Mouse (Mus musculus) adrenal gland, postnatal 4 days (tissue): ENCODE data around the gene Nradd. TPM values are rescaled to one million over a fixed set of nuclear protein-coding genes. Genes with fewer than 3 reads are reported as not detected.

Experiments used
- DNase-seq, 2 experiments: peaks; one replicate each; pipeline ENCODE4 v3.0.0; 2021 to 2022; ENCODE audit warnings: low spot score in 2 of 2, mixed read lengths in 2 of 2
- long read RNA-seq, 2 experiments: library from polyadenylated mRNA; stranded (forward); transcript quantifications; one replicate each; pipeline ENCODE4 v2.0.0; 2021
- total RNA-seq, 2 experiments: library from RNA; stranded (reverse); gene quantifications; 2 replicates each; pipeline ENCODE4 v1.2.3; 2021

The Nradd gene
- total RNA-seq = 10 to 100 TPM; 16.0 to 17.9 TPM
- long read RNA-seq, experiment 1, partial matches to known transcripts = 0 of 3 reads
- long read RNA-seq, experiment 1, other reads (novel, unspliced or antisense) = 3 of 3 reads
- long read RNA-seq, experiment 2, transcript Nradd-201 (5 exons, 1,223 nt) = major isoform, 13 of 39 reads
- long read RNA-seq, experiment 2, partial matches to known transcripts = 3 of 39 reads
- long read RNA-seq, experiment 2, other reads (novel, unspliced or antisense) = 23 of 39 reads

DNA sequence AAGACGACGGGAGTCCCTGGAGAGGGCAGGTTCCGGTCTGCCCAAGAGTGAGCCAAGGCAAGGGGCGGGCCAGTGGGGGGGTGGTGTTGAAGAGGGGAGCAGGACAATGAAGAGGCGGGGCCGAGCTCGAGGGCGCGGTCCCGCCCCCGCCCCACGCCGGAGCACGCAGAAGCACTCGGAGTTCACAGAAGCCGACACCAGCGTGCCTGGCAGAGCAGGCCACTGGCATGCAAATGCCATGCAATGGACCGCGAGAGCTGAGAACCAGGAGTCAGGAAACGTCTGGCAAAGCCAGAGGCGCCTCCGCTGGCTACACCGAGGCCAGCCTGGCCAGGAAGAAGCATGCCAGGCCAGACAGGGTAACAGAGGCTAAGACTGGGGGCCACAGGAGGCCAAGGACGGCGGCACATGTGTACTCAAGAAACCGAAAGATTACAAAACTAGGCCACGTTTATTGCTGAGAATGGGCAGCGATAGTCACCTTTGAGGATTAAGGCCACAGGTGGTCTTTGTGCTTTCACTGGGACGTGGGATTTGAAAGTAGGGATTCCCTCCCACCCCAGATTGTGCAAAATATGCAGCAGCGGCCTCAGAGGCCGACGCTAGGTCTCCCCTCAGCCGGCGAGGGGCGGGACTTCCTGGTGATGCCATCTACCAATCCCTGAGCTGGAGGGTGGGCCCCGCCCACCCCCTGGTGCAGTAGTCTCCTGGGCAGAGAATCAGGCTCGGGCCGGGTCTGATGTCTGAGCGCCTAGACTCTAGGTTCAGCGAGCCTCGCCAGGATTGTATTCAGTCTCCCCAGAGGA is at the start of gene Nradd:
TSS of gene Nradd (minus strand) at position 92 of the 806 bp plus-strand sequence.
- DNase-seq = peak; percentile 63 to 77

DNA sequence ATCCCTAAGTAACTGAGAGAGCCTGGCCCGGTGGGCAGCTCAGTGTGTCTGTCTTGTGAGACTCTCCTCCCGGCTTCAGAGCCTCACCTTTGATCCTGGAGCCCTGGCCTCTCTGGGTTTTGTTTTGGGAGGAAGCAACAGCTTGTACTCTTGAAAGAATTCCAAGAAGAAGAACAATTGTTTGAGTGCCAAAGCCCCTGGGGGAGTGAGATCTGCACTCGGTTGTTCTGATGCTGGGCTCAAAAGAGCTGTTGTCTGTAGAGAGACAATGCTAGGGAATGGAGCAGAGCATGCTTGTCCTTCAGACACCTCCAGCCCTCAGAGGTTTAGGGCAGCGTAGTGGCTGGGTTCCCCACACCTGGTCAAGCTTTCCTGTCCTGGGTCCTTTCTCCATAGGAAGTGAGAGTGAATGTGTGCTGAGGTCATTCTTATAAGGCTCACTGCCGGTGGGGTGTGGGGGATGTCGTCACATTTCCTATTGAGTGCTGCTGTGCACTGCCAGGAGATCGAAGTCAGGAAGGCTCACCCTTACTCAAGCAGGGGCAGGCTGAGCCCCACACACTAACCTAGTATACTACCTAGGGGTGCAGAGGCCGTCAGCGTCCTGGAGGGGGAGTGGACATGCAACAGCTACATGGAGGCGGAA is 49.0 kb upstream of the Nradd start:
- no peak for DNase-seq

DNA sequence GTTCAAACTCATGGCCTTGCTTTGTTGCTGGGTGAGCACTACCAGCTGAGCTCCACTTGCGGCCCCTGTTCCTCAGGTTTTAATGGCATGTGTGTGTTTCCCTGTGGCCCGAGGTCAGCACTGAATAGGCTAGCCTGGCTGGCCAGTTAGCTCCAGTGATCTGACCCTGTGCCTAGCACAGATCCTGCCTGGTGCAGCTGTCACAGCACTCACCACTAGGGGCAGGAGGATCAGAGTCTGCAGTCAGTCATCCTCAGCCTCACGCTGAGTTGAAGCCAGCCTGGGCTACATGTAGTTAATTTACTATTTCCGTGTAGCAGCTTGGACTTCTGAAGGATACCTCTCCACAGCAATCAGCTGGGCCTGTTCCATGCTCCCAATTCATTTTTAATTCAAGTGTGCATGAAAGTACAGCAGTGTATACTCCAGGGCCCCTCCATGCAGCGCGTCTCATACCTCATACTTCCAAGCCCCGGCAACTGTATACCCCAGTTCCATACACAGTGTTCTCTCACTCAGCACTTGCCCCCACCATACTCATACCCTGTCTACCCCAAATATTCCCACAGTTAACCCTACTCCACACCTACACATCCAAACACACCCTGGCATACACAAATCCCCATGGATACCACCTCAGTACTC is 48.3 kb upstream of the Nradd start:
- no peak for DNase-seq

DNA sequence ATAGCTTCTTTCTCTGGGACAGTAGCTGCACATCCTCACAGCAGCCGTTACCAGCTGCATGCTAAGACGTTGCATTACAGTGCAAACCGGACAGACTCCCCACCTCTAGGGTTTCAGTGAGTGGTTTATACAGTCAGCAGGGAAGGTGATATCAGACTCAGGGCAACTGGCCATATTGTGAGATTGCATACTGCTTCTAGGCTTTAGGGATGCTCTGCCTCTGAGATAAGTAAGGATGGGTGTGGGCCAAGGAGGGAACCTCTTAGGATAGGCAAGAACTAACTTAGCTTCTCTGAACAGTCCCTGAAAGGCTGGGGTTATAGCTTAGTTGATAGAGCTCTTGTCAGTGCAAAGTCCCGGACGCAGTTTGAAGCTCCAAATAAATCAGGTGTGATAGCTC is 45.5 kb upstream of the Nradd start:
- no peak for DNase-seq

DNA sequence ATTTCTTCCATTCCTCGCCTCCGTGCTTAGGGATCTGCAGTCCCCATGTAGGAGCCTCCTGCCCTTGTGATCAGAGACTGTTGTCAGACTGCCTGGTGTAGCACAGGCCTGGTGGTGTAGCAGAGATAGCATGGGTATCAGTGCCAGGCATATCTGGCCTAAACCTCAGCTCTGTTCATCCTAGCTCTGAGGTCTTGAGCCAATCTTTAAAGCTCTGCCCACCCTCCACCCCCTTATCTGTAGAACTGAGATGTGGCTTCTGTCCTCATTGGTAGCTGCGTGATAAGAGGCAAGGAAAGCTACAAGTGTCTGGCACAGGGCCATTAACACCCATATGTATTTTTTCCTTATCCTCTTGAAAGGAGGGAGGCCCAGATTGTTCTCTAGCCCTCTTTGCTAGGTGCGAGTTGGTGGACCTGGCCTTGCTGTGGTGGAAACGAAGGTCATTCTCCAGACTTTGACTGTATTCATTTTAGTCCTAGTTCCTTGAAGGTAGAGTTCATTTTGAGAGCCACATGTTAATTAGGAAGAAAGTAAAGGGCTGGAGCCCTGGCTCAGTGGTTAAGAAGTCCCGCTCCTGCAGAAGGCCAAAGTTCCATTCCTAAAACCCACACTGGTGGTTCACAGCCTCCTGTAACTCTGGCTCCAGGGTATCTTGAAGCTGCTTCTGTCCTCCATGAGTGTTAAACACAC is 44.5 kb upstream of the Nradd start:
- no peak for DNase-seq

DNA sequence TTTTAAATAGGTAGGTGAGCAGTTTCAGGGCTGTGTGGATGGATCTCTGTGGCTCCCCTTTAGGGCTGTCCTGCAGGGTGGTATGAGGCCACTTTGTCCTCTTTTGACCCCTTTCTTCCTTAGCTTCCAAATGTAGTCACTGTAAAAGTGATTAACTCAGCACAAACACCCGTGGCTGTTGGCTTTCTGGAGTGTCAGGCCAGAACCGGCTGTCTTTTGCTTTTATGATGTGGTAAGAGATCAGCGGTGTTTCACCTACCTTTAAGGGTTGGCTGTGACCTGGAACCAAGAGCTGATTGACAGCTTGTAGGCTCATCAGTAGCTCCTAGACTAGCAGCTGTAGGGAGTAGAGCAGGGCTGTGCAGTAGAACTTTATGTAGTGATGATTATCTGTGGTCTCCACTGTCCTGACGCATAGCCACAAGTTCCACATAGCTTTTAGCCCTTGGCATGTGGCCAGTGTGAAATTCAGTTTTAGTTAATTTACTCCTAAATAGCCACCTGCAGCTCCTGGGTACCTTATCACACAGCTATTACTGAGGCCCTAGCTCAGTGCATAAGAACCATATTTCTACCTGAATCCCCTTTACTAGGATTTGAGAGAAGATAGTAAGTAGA is 43.1 kb upstream of the Nradd start:
- no peak for DNase-seq

DNA sequence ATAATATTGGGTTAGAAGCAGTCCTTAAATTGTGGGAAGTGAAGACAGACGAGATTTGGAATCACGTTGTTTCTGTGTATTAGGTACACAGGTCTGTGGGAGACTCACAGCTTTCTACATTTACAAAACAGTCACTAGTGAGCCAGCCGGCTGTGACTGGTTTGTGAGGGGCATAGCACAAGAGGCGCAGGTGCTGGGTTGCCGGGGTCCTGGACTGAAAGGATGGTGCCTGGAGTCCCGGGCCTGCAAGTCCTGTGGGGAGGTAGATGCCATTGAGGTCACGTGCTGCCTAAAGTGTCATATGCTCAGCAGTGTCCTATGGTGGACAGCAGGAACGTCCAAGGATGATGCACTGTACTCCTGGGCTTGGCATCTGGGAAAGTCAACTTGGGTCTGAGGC is 42.1 kb upstream of the Nradd start:
- DNase-seq = no peak

DNA sequence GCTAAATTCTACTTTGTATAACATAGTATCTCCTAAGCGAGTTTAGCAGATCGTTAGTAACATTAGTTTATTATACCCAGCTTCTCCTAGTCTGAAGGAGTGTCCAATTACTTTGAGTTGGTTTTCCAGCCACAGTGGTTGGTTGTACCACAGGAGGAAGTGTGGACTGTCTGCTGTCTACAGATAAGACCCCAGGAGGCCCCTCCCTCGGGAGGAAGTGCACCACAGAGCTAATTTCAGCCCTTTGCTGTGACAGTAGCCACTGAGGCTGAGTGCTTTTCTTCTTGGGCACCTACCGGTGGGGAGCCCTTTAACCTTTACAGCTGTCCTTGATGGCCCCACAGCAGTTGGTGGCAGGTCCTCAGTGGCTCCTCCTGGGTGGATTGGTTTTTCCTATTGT is 41.7 kb upstream of the Nradd start:
- no peak for DNase-seq

DNA sequence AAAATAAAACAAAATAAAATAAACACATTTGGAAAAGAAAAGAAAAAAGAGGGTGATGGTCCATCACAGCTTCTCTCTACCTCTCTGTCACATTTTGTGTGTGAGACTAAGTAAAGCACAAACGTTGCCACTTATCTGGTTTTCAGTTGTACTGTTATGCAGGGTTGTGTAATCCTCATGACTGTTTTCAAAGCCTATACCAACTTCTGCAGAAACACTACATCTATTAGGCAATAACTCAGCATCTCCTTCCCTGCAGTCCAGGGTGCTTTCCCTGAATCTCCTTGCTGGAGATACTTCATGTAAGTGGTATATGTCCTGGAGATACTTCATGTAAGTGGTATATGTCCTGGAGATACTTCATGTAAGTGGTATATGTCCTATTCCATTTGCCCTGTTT is 38.6 kb upstream of the Nradd start:
- no peak for DNase-seq

DNA sequence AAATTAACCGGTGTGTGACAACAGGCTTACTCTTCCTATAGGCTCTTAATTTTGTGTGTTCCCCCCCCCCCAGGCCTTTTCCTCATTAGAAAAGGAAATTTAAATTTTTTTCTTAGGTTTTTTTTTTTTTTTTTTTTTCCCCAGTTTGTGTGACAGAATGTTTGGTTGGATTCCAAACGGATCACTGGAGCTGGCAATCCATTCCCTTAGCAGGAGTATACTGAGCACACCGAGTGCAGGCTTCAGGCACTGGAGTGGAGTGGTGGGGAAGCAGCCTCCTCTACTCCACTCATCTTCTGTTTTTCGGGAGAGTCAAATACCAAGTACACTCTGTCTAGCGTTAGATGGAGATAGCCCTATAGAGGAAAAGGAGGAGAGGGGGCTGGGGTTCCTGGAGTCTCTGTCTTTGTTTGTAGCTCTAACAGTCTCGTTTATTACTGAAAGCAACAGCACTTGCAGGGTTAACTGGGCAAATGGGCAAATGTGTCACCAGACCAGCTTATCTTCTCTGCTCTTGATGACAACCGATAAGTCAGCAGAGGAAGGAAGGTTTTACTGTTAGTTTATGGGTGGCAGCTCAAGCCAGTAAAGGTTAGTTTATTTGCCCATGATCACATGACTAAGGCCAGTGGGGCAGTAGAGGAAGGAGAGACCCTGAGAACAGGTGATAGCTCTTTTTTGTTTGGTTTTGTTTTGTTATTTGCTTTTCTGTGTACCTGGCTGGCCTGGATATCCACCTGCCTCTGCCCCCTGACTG is 36.8 kb upstream of the Nradd start:
- DNase-seq = no peak

DNA sequence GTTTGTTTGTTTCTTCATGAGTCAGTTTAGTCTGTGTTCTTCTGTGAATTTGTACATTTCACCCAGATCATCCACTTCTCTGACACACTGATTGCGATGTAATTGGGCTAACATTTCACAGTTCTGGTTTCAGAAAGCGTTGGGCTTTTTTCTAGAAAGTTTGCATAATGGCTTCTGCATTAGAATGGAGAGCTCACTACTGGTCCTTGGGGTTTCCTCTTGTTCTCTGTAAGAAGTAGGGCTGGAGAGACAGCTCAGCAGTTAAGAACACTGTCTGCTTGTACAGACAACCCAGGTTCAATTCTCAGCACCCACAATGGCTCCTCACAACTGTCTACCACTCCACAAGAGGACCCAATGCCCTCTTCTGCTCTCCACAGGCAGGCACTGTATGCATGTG is 36.0 kb upstream of the Nradd start:
- no peak for DNase-seq

DNA sequence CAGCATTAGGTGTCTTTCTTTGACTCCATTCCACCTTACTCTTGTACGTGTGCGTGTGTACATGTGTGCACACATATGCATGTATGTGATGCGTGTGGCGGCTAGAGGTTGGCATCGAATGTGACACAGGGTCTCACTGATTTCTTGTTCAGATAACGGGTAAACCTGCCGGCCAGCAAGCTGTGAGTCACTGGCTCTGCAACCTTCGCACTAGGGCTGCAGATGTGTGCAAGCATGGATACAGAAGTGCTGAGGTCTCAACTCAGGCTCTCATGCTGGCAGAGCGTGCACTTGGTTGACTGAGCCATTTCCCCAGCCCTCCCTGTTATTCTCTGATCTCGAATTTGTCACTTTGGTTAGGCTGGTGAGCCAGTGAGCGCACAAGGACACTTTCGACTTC is 35.3 kb upstream of the Nradd start:
- no peak for DNase-seq

DNA sequence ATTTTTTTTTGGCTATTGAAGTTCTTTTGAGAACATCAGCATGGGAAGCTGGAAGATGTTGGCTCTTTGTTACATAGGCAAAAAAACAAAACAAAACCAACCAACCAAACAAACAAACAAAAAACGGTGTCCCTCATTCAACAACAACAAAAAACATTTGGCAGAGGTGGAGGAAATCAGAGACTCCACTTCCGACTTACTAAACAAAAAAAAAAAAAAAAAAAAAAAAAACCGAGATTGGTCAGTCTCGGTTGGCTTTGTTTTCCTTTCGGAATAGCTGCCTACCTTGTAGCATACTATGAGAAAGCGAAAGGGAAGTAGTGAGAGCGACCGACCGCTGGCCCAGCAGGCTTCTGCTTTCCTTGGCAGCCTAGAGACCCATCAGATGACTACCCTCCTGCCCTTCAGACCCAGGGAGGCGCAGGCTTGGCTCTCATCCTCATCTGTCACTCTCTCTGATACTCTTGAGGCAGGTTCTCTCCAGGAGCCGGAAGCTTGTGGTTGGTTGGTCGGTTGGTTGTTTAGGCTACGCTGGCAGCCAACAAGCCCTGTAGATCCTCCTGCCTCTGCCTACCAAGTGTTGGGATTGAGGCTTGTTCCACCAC is 33.3 kb upstream of the Nradd start:
- no peak for DNase-seq

DNA sequence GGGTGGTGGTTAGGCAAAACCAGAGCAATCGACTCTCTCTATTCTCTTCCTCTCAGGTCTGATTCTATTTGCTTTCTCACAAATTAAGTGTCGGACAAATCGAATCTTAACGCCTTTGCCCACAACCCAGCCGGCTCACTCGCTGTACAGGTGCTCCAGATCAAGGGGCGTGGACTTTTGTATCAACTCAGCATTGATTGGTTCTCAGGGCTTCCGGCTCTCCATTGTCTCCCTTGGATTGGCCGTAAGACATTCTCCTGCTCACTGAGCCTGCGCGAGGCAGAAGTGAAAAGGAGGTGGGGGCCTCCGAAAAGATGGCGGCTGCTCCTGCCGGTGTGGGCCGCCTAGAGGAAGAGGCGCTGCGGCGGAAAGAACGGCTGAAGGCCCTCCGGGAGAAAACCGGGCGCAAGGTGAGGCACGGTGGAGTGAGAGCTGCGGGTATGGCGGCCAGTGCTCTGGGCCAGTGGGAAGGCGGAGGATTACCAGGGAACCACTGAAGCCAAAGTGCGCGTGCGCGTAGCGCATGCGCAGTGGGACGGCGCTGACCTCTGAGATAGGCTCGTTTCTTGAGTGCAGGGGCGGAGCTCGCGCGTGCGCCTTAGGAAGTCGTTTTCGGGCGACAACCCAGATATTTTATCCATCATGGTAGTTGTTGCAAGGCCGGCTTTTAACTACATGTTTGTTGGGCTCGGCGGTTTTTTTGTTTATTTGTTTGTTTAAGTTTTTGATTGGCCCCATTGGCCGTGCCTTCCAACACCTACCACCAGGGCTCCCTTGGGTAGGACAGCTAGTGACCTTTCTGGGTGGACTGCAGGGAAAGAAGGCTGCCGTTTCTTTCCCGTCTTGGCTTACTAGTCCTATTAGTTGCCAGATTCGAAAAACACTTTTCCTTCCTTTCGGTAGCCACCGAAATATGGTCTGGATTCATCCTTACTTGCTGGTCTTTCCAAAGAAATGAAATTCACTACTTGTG is 32.3 kb upstream of the Nradd start, which contains the start of gene Ccdc12:
TSS of gene Ccdc12 (plus strand) at position 255 of the 973 bp plus-strand sequence.
- DNase-seq = peak; percentile 82 to 92

DNA sequence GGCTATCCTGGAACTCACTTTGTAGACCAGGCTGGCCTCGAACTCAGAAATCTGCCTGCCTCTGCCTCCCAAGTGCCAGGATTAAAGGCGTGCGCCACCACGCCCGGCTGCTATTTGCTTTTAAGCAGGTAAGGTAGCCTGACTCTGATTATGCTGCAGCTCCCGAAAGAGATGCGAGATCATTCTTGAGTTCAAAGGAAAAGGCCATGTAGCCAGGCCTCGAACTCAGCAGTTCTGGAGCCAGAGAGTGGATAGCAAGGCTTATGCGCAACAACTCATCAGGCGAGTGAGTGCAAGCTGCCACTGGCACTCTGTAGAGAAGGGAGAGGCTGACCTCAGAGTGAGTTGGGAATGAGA is 31.4 kb upstream of the Nradd start:
- no peak for DNase-seq

DNA sequence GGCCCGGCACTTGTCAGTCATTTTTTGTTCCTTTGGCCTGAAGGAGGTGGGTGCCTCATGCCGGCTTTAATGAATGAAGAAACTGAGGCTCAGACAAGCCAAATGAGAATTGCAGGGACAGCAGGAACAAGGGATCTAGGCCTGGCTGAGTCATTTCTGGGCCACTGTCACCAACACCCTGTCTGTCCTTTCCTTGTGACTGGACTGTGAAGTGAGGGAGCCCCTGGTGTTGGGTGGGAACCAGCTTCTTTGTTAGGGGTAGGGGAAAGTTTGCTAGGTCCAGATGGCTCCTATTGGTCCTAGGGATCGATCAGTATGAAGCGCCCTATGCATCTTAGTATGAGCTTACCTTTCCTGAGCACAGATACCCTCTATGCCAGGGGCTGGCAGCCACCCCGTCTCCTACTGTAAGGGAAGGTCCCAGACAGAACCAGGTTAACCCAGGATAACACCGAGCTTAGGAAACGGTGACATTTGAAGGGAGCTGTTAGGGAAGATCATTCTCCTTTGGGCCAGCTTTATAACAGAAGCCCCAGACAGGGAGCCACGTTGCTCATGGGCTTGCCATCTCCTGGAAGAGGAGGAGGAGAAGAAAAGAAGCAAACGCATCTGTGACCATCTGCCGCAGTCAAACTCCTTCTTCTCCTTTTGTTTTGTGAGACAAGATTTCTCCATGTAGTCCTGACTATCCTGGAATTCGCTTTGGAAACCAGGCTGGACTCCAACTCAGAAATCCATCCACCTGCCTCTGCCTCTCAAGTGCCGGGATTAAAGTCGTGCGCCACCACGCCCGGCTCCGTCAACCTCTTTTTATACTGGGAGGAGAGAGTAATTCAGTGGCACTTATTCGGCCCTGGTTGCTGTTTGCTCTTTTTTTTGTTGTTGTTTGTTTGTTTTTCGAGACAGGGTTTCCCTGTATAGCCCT is 30.7 kb upstream of the Nradd start:
- DNase-seq = no peak
